Mouse (Mus musculus): Measurements from ENCODE around the gene Olfr1390. TPM values are rescaled to one million over a fixed set of nuclear protein-coding genes. Genes with fewer than 3 reads are reported as not detected.
"Not testable (repeated sequence)": the region's sequence is repeated elsewhere in the genome, so short reads cannot be mapped to it uniquely, and the experiment has no call there.

Olfr1390 gene
- total RNA-seq (2021) (not detected), polyA plus RNA-seq (2012; rRNA removed) (not detected in 2 replicates)
- long read RNA-seq: 0 reads

GRCm38 (mm10) chr11:49334888-49335287 is at the start of gene Olfr1390:
Gene Olfr1390 (plus strand): TSS chr11:49335188.
- TF ChIP-seq POLR2A (IDR thresholded peaks at IDR 0.05; ENCODE audit: insufficient read depth, low read depth, low read length): no peak
- no peak for TF ChIP-seq CTCF (IDR thresholded peaks at IDR 0.05)
- no peak for TF ChIP-seq EP300 (IDR thresholded peaks at IDR 0.05; ENCODE audit: insufficient read depth, low read depth, low read length)
- 90% methylated on average over 1 of the region's 1 CpGs for WGBS
- intact Hi-C loops (cut with DNase I): loop anchor here (5.0 kb wide), 1 partner anchor 47 kb away; no protein-coding TSS in a partner anchor
- Histone ChIP-seq H3K9ac (ENCODE audit: low read depth, low read length) (no peak within 1 kb of the TSS), H3K27me3 (ENCODE audit: control insufficient read depth, insufficient read depth, low read length) (no peaks in the 10 kb centered on the region), H3K36me3 (ENCODE audit: control insufficient read depth, insufficient read depth, low read length) (no peaks in the 10 kb centered on the region), H3K4me3 (no peak within 1 kb of the TSS), H3K79me2 (replicated peaks; ENCODE audit: control insufficient read depth, insufficient read depth, low read length) (no peaks in the 10 kb centered on the region), H3K27ac (no peak within 1 kb of the TSS), H3K4me1 (ENCODE audit: control insufficient read depth, insufficient read depth, low read length) (no peaks in the 10 kb centered on the region)
- no peak for DNase-seq

DNA sequence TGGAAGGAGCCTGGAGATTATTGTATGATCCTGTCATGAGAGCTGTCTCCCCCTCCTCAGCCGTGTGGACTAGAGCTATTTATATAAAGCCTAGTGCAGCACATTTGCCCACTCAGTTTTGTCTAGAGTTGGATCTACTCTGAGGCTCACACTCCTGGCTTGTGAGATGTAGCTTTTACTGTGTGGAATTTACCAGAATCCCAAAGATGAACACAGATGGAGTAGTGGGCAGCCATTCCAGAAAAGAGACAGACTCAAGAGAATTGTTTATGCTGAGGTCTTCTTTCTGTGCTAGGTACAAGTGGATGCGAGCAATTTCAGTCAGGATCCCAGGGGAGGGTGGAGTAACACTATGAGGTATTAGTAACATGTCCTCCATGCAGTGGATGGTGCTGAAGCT is 47.7 kb upstream of the Olfr1390 start:
- Histone ChIP-seq H3K4me1 (ENCODE audit: control insufficient read depth, insufficient read depth, low read length) (no peaks in the 10 kb centered on the region), H3K27ac (no peak overlapping the region), H3K79me2 (replicated peaks; ENCODE audit: control insufficient read depth, insufficient read depth, low read length) (no peaks in the 10 kb centered on the region), H3K9ac (ENCODE audit: low read depth, low read length) (no peak overlapping the region), H3K4me3 (no peak overlapping the region), H3K36me3 (ENCODE audit: control insufficient read depth, insufficient read depth, low read length) (no peaks in the 10 kb centered on the region), H3K27me3 (ENCODE audit: control insufficient read depth, insufficient read depth, low read length) (0 out of 2 replicates have a peak, but pooled peaks cover 2% of the 10 kb centered on the region)
- TF ChIP-seq CTCF (IDR thresholded peaks at IDR 0.05) (no peak), EP300 (IDR thresholded peaks at IDR 0.05; ENCODE audit: insufficient read depth, low read depth, low read length) (no peak), POLR2A (IDR thresholded peaks at IDR 0.05; ENCODE audit: insufficient read depth, low read depth, low read length) (no peak)
- intact Hi-C loops (cut with DNase I): no loop called here
- DNase-seq: no peak
- 56% methylated on average over 2 of the region's 2 CpGs for WGBS

GRCm38 (mm10) chr11:49292777-49293176 is 42.2 kb upstream of the Olfr1390 start:
- intact Hi-C loops (cut with DNase I): no loop called here

DNA sequence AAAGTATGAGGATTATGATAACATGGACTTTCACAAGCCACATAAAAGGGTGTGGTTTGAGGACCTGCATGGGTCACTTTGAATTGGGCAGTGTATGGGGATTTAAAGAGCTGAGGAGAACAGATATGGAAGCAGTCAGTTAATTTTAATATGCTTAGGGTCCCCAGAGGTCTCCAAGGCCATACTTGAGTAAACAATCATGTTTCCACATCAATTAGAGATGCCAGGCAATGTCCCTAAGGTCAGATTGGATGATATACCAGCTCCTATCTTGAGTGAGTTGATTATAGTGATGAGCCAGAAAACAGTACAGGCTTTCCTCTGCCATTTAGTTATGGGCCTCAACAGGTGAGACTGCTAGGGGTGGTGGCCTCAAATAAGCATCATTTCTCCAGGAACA is 30.5 kb upstream of the Olfr1390 start, which contains the start of gene Olfr10:
TSS of gene Olfr10 (plus strand) at position 301 of the 400 bp plus-strand sequence.
- Histone ChIP-seq H3K36me3 (ENCODE audit: control insufficient read depth, insufficient read depth, low read length) (no peaks in the 10 kb centered on the region), H3K27me3 (ENCODE audit: control insufficient read depth, insufficient read depth, low read length) (no peaks in the 10 kb centered on the region), H3K4me3 (no peak within 1 kb of the TSS), H3K79me2 (replicated peaks; ENCODE audit: control insufficient read depth, insufficient read depth, low read length) (no peaks in the 10 kb centered on the region), H3K4me1 (ENCODE audit: control insufficient read depth, insufficient read depth, low read length) (no peaks in the 10 kb centered on the region), H3K9ac (ENCODE audit: low read depth, low read length) (no peak within 1 kb of the TSS), H3K27ac (no peak within 1 kb of the TSS)
- no peak for DNase-seq
- TF ChIP-seq EP300 (IDR thresholded peaks at IDR 0.05; ENCODE audit: insufficient read depth, low read depth, low read length) (no peak), POLR2A (IDR thresholded peaks at IDR 0.05; ENCODE audit: insufficient read depth, low read depth, low read length) (no peak), CTCF (IDR thresholded peaks at IDR 0.05) (no peak)
- intact Hi-C loops (cut with DNase I): no loop called here

More at GRCm38 (mm10) chr11:49292777-49293176, 42.2 kb upstream of the Olfr1390 start:
- DNase-seq: no peak
- 0 out of 2 replicates have a peak, but pooled peaks cover 2% of the 10 kb centered on the region for H3K27me3 ChIP-seq (ENCODE audit: control insufficient read depth, insufficient read depth, low read length)
- TF ChIP-seq CTCF (IDR thresholded peaks at IDR 0.05): no peak
- TF ChIP-seq POLR2A (IDR thresholded peaks at IDR 0.05; ENCODE audit: insufficient read depth, low read depth, low read length): no peak
- no peak for TF ChIP-seq EP300 (IDR thresholded peaks at IDR 0.05; ENCODE audit: insufficient read depth, low read depth, low read length)
- H3K4me1 ChIP-seq (ENCODE audit: control insufficient read depth, insufficient read depth, low read length): no peaks in the 10 kb centered on the region
- WGBS: 68% methylated on average over 3 of the region's 3 CpGs
- H3K4me3 ChIP-seq: no peak overlapping the region
- H3K27ac ChIP-seq: no peak overlapping the region
- no peaks in the 10 kb centered on the region for H3K79me2 ChIP-seq (replicated peaks; ENCODE audit: control insufficient read depth, insufficient read depth, low read length)
- H3K36me3 ChIP-seq (ENCODE audit: control insufficient read depth, insufficient read depth, low read length): no peaks in the 10 kb centered on the region
- H3K9ac ChIP-seq (ENCODE audit: low read depth, low read length): no peak overlapping the region

DNA sequence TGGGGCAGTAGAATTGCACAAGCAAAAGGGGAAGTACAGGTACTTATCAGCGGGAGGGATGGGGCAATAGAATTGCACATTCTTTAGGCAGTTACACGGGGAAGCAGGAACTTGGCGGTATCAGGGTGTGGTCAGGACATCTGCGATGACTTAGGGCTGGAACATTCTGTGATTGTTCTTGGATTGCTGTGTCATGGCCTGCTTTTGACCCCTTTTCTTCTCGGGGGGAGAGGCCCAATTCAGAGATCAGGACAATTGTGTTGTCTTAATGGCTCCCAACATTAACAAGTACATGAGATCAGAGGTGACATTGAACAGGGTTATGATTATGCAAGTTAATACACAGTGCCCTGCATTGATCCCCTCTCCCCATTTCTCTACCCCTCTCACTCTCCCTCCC is 26.4 kb upstream of the Olfr1390 start:
- H3K27ac ChIP-seq; DNase-seq; H3K79me2 ChIP-seq (replicated peaks; ENCODE audit: control insufficient read depth, insufficient read depth, low read length); H3K36me3 ChIP-seq (ENCODE audit: control insufficient read depth, insufficient read depth, low read length); H3K9ac ChIP-seq (ENCODE audit: low read depth, low read length); intact Hi-C loops (cut with DNase I); H3K4me1 ChIP-seq (ENCODE audit: control insufficient read depth, insufficient read depth, low read length); H3K4me3 ChIP-seq; H3K27me3 ChIP-seq (ENCODE audit: control insufficient read depth, insufficient read depth, low read length): not testable (repeated sequence)
- 52% methylated on average over 5 of the region's 5 CpGs for WGBS

- H3K4me3 ChIP-seq: no peak within 1 kb of the TSS
- no peaks in the 10 kb centered on the region for H3K27me3 ChIP-seq (ENCODE audit: control insufficient read depth, insufficient read depth, low read length)
- TF ChIP-seq POLR2A (IDR thresholded peaks at IDR 0.05; ENCODE audit: insufficient read depth, low read depth, low read length) (no peak), CTCF (IDR thresholded peaks at IDR 0.05) (no peak), EP300 (IDR thresholded peaks at IDR 0.05; ENCODE audit: insufficient read depth, low read depth, low read length) (no peak)
- no peaks in the 10 kb centered on the region for H3K79me2 ChIP-seq (replicated peaks; ENCODE audit: control insufficient read depth, insufficient read depth, low read length)
- no peak for DNase-seq
- no peaks in the 10 kb centered on the region for H3K4me1 ChIP-seq (ENCODE audit: control insufficient read depth, insufficient read depth, low read length)
- no peak within 1 kb of the TSS for H3K27ac ChIP-seq
- intact Hi-C loops (cut with DNase I): no loop called here
- WGBS: 58% methylated on average over 2 of the region's 2 CpGs
- no peak within 1 kb of the TSS for H3K9ac ChIP-seq (ENCODE audit: low read depth, low read length)
- H3K36me3 ChIP-seq (ENCODE audit: control insufficient read depth, insufficient read depth, low read length): no peaks in the 10 kb centered on the region
Measured at GRCm38 (mm10) chr11:49322442-49322841, 12.5 kb upstream of the Olfr1390 start, which contains the start of gene Olfr1391. Gene Olfr1391 (plus strand): TSS chr11:49322742.

All from heart, adult 2 months (tissue).